Mouse (Mus musculus) olfactory bulb, adult 2 months (tissue): ENCODE measurements around the gene Kank2.

Experiments used
- CTCF ChIP-seq: fragments of 200-500 bp; IDR thresholded peaks from 2 replicates; pipeline ENCODE4 v1.5.1; 2012; ENCODE audit warnings: low read depth, mild to moderate bottlenecking, low read length, moderate library complexity; ENCODE audit not compliant: insufficient read depth
- POLR2A ChIP-seq: fragments of 200-500 bp; IDR thresholded peaks from 2 replicates; pipeline ENCODE4 v1.6.1; 2012; ENCODE audit warnings: mild to moderate bottlenecking, low read depth, low read length, moderate library complexity; ENCODE audit not compliant: insufficient read depth

DNA sequence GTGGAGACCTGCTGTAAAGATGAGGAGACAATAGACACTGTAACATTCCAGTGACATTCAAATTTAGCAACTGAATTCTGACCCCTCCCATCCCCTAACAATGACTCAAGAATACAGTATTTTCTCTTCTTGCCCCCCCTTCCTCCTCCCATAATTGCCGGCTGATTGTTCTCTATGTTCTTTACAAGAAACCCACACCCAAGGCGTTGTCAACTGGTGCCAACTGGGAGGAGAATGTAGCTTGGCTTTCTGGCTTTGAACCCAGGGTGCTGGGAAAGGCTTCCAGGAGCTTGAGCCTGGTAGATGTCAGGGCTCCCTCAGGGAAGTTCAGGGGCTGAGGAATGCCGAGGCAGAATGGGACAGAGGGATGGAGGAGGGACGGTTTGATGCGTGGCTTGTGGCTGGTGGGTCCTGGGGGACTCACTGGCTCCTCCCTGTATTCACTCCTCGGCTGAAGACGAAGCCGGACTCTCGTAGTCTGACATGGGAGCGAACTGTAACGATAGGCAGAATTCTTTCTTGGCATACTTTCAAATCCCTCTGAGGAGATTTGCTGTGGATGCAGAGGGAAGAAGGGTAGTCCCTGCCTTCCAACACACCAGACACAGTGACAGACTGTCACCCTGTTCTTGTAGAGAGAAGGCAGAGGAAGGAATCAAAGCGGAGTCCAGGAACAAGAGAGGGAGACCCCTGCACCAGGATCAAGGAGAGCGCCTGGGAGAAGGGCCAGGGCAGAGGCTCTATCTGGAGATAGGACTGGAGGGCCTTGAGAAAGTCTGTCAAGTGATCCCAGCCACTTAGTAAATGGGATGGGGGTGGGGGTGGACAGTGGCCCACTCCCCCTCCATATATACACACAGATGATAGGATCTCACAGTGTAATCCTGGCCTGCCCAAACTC, 29.8 kb downstream of the Kank2 start:
- TF ChIP-seq CTCF = no peak
- TF ChIP-seq POLR2A = no peak
